Mouse (Mus musculus) erythroid progenitor cell, adult 5-6 weeks (primary cell): ENCODE measurements around the gene Ang6. TPM values are rescaled to one million over a fixed set of nuclear protein-coding genes. Genes with fewer than 3 reads are reported as not detected.
A peak's percentile ranks its signal among the peaks of the same experiment; 100 is the strongest.
"Not testable (repeated sequence)": the region's sequence is repeated elsewhere in the genome, so short reads cannot be mapped to it uniquely, and the experiment has no call there.

ENCODE experiments used
- ATAC-seq: replicated peaks from 2 replicates; pipeline ENCODE4 v1.8.0; 2016; ENCODE audit warnings: moderate number of reproducible peaks, mild to moderate bottlenecking, moderate TSS enrichment, inconsistent platforms; ENCODE audit not compliant: poor library complexity, low FRiP score, severe bottlenecking
- total RNA-seq, 2 experiments: library from RNA; stranded (forward) in 1 of 2; stranded (reverse) in 1 of 2; fragments of 150-400 nt in 1 of 2; fragments of 186-747, 209-891 nt in 1 of 2; gene quantifications; 2 replicates each; pipeline versions ENCODE4 v1.2.3 to v1.2.4; 2015 to 2017; ENCODE audit warnings: low replicate concordance in 2 of 2

Gene Ang6
- total RNA-seq (2015; ENCODE audit: low replicate concordance) (not detected in 2 replicates), total RNA-seq (2017; ENCODE audit: low replicate concordance) (not detected in 2 replicates)

- no peak for ATAC-seq
Observed at GRCm38 (mm10) chr14:44002169-44002568, at the start of gene Ang6. TSS of gene Ang6 (minus strand) at chr14:44002269.

GRCm38 (mm10) chr14:44046567-44046966 is 44.5 kb upstream of the Ang6 start:
- not testable (repeated sequence) for ATAC-seq

DNA sequence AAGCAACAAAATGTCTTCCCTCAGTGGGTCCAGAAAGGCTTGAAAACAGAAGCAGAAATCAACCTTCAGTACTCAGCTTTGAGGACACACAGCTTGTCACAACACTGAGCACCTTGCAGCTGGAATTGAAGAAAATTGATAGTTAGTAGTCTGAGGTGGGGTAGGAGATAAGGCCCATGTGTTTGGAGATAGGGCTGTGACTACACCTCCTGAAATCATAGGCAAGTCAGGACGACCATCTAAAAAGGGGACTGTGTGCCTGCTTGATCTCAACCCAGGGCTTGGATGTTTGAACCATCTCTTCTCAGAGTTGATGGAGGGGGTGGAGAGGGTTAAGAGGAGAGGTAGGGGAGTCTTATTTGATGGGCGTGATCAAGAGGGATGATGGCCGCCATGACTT is 29.8 kb upstream of the Ang6 start:
- not testable (repeated sequence) for ATAC-seq

- not testable (repeated sequence) for ATAC-seq
Observed at GRCm38 (mm10) chr14:44009686-44010085, 7.6 kb upstream of the Ang6 start.

- not testable (repeated sequence) for ATAC-seq
Observed at GRCm38 (mm10) chr14:44008021-44008420, 6.0 kb upstream of the Ang6 start.

GRCm38 (mm10) chr14:44001600-44001999 is 469 bp downstream of the Ang6 start:
- no peak for ATAC-seq

GRCm38 (mm10) chr14:43998455-43999000 is 3.5 kb downstream of the Ang6 start:
- not testable (repeated sequence) for ATAC-seq

GRCm38 (mm10) chr14:43987404-43987803 is 14.7 kb downstream of the Ang6 start:
- ATAC-seq, result 0 out of 2 replicates have a peak, but pooled peaks have one; percentile 54

DNA sequence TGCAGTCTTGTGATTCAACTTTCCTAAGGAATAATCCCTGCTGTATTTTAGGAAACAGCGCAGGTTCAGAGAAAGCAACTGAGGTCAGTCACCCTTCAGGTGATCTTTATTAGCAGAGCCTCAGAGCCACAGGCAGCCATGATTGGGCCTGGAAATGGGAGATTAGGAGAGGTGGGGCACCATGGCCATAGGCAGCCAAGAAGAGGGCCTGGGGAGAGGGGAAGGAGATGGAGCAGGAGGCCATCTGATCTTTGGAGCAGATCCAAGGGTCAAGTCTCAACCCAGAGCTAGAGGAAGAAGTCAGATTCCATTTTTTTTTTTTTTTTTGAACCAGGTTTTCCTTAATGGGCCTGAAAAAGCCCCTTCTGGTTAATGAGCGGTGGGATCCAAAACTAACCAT is 15.9 kb downstream of the Ang6 start:
- ATAC-seq, result no peak

DNA sequence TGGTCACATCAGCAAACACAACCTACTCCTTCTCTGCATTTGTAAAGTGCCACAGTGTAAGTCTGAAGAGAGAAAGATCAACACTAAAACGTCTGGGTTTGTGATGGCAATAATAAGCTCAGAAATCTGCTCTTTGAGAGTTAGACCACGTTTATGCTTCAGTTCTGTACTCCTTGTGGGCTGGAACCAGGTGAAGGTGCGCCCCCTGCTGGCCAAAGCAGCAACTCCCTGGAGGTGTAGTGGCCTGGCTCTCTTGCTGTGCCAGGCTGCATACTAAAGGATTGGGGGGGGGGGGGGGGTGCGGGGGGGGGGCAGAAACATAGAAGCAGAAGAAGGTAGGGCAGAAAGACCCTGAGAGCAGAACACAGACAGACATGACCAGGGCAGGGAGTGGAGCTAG is 18.2 kb downstream of the Ang6 start:
- ATAC-seq, result peak; percentile 74

- no peak for ATAC-seq
Observed at GRCm38 (mm10) chr14:43983454-43983853, 18.6 kb downstream of the Ang6 start.

DNA sequence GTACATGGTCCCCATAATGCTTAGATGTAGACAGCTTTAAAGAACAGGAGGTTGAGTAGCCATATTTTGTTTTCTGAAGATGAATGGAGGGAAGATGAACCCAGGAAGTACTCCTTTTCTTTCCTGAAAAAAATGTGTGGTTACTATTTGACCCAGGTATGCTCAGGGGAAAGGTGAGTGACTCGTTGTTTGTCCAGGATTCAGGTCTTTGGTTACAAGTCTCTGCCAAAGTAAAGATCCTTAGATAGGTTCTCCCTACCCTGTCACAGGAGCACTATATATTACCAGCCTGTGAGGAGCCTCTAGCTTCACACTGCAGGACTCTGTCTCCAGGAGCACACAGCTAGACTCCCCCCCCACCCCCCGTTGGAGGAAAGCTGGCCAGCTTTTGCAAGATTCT is 45.3 kb downstream of the Ang6 start, which contains the start of gene Ang5:
Gene Ang5, plus strand, starts transcription at position 301 of the 400 bp plus-strand sequence.
- not testable (repeated sequence) for ATAC-seq

GRCm38 (mm10) chr14:43955074-43955473 is 47.0 kb downstream of the Ang6 start:
- ATAC-seq, result not testable (repeated sequence)

GRCm38 (mm10) chr14:43953382-43953781 is 48.7 kb downstream of the Ang6 start:
- ATAC-seq, result not testable (repeated sequence)

Other genes starting within 250 kb of the Ang6 start
- gene Gm8180, start 217.5 kb downstream of the Ang6 start, total RNA-seq (2015; ENCODE audit: low replicate concordance), result not detected in 2 replicates
- not detected in 2 replicates for gene Gm8180, start 217.5 kb downstream of the Ang6 start, total RNA-seq (2017; ENCODE audit: low replicate concordance)
- gene Ear1, start 126.8 kb downstream of the Ang6 start, total RNA-seq (2015; ENCODE audit: low replicate concordance), result 28.1 TPM in 2 replicates
- 31.3 and 37.0 TPM in 2 replicates for gene Ear1, start 126.8 kb downstream of the Ang6 start, total RNA-seq (2017; ENCODE audit: low replicate concordance)
- gene Ear10, start 78.7 kb downstream of the Ang6 start, total RNA-seq (2015; ENCODE audit: low replicate concordance), result 10.9 TPM in 1 of 2 replicates, not detected in the other
- not detected in 2 replicates for gene Ear10, start 78.7 kb downstream of the Ang6 start, total RNA-seq (2017; ENCODE audit: low replicate concordance)
- 9.4 and 13.8 TPM in 2 replicates for gene Gm8113, start 76.9 kb downstream of the Ang6 start, total RNA-seq (2015; ENCODE audit: low replicate concordance)
- gene Gm8113, start 76.9 kb downstream of the Ang6 start, total RNA-seq (2017; ENCODE audit: low replicate concordance), result 5.3 and 7.3 TPM in 2 replicates
- gene Ang5, start 45.2 kb downstream of the Ang6 start, total RNA-seq (2015; ENCODE audit: low replicate concordance), result not detected in 2 replicates
- gene Ang5, start 45.2 kb downstream of the Ang6 start, total RNA-seq (2017; ENCODE audit: low replicate concordance), result not detected in 2 replicates
- gene Ear2, start 100.4 kb upstream of the Ang6 start, total RNA-seq (2015; ENCODE audit: low replicate concordance), result 41.9 and 51.2 TPM in 2 replicates
- 71.5 and 100 TPM in 2 replicates for gene Ear2, start 100.4 kb upstream of the Ang6 start, total RNA-seq (2017; ENCODE audit: low replicate concordance)
- not detected in 2 replicates for gene Gm3327, start 121.6 kb upstream of the Ang6 start, total RNA-seq (2015; ENCODE audit: low replicate concordance)
- not detected in 2 replicates for gene Gm3327, start 121.6 kb upstream of the Ang6 start, total RNA-seq (2017; ENCODE audit: low replicate concordance)
- gene Gm8212, start 195.4 kb upstream of the Ang6 start, total RNA-seq (2015; ENCODE audit: low replicate concordance), result not detected in 2 replicates
- gene Gm8212, start 195.4 kb upstream of the Ang6 start, total RNA-seq (2017; ENCODE audit: low replicate concordance), result not detected in 2 replicates
- not detected in 2 replicates for gene 4930503E14Rik, start 211.0 kb upstream of the Ang6 start, total RNA-seq (2015; ENCODE audit: low replicate concordance)
- gene 4930503E14Rik, start 211.0 kb upstream of the Ang6 start, total RNA-seq (2017; ENCODE audit: low replicate concordance), result not detected in 2 replicates